Mouse (Mus musculus) forebrain, embryonic 10.5 days (tissue): ENCODE measurements around the gene Fam122c. TPM values are rescaled to one million over a fixed set of nuclear protein-coding genes. Genes with fewer than 3 reads are reported as not detected.
"Not testable (repeated sequence)": the region's sequence is repeated elsewhere in the genome, so short reads cannot be mapped to it uniquely, and the experiment has no call there.

ENCODE experiments used
- DNase-seq: peaks from one replicate; pipeline ENCODE4 v3.0.0-alpha.2; 2017; ENCODE audit warnings: low spot score; ENCODE audit errors: extremely low spot score
- H3K27ac ChIP-seq: fragments of 300-500 bp; sonication (generic); 2 replicates; pipeline ENCODE4 v1.5.1; 2016; ENCODE audit warnings: mild to moderate bottlenecking
- H3K27me3 ChIP-seq: fragments of 300-500 bp; sonication (generic); 2 replicates; pipeline ENCODE4 v1.6.1; 2016; ENCODE audit warnings: mild to moderate bottlenecking; ENCODE audit not compliant: poor library complexity, severe bottlenecking
- H3K36me3 ChIP-seq: fragments of 300-500 bp; sonication (generic); replicated peaks from 2 replicates; pipeline ENCODE4 v1.6.1; 2016; ENCODE audit warnings: mild to moderate bottlenecking, moderate library complexity
- H3K4me1 ChIP-seq: fragments of 300-500 bp; sonication (generic); 2 replicates; pipeline ENCODE4 v1.6.1; 2016
- H3K4me3 ChIP-seq: fragments of 300-500 bp; sonication (generic); 2 replicates; pipeline ENCODE4 v1.5.1; 2016; ENCODE audit warnings: mild to moderate bottlenecking, moderate library complexity
- H3K9me3 ChIP-seq: fragments of 300-500 bp; sonication (generic); 2 replicates; pipeline ENCODE4 v1.6.1; 2016; ENCODE audit warnings: mild to moderate bottlenecking, moderate library complexity
- WGBS: fragments of 180-500 bp; shearing (Covaris S2); methylation state at CpG from one replicate; pipeline ENCODE4 v1.1.7; 2016; 5-methylcytosine and 5-hydroxymethylcytosine counted together
- polyA plus RNA-seq: library from polyadenylated mRNA; unstranded; fragments of >200 nt; fragmentation: Nextera tagmentation; extraction: Ambion mirVana; gene quantifications from 2 replicates; pipeline ENCODE4 v1.2.1, GENCODE M21; 2016

The Fam122c gene
- polyA plus RNA-seq, 1 experiment from 2014 or later = not detected

- H3K27ac ChIP-seq, H3K36me3 ChIP-seq, H3K27me3 ChIP-seq, DNase-seq, H3K9me3 ChIP-seq, H3K4me3 ChIP-seq: not testable (repeated sequence)
- 84% methylated on average over 3 of the region's 3 CpGs for WGBS
- H3K4me1 ChIP-seq = peaks cover 15% of the 10 kb centered on the region
Observed at GRCm38 (mm10) chrX:53271628-53272027, 1.6 kb upstream of the Fam122c start.

GRCm38 (mm10) chrX:53287924-53288323 is 14.7 kb downstream of the Fam122c start:
- H3K27me3 ChIP-seq = no peaks in the 10 kb centered on the region
- no peaks in the 10 kb centered on the region for H3K4me1 ChIP-seq
- no peak for DNase-seq
- no peaks in the 10 kb centered on the region for H3K9me3 ChIP-seq
- WGBS = 91% methylated on average over 5 of the region's 5 CpGs
- H3K36me3 ChIP-seq = no peaks in the 10 kb centered on the region
- no peak overlapping the region for H3K27ac ChIP-seq
- no peak overlapping the region for H3K4me3 ChIP-seq

- Histone ChIP-seq H3K9me3 (no peaks in the 10 kb centered on the region), H3K27ac (no peak overlapping the region), H3K27me3 (no peaks in the 10 kb centered on the region), H3K4me3 (no peak overlapping the region), H3K36me3 (no peaks in the 10 kb centered on the region), H3K4me1 (peaks cover 4% of the 10 kb centered on the region; the same call in 1 of the 2 replicates)
- DNase-seq = no peak
- 82% methylated on average over 2 of the region's 2 CpGs for WGBS
Observed at GRCm38 (mm10) chrX:53320564-53320963, 47.3 kb downstream of the Fam122c start.

GRCm38 (mm10) chrX:53321111-53321510 is 47.9 kb downstream of the Fam122c start:
- no peaks in the 10 kb centered on the region for H3K36me3 ChIP-seq
- H3K4me1 ChIP-seq = peaks cover 4% of the 10 kb centered on the region; the same call in 1 of the 2 replicates
- no peak for DNase-seq
- H3K27ac ChIP-seq = no peak overlapping the region
- H3K9me3 ChIP-seq = no peaks in the 10 kb centered on the region
- no peaks in the 10 kb centered on the region for H3K27me3 ChIP-seq
- 77% methylated on average over 4 of the region's 4 CpGs for WGBS
- no peak overlapping the region for H3K4me3 ChIP-seq

GRCm38 (mm10) chrX:53330396-53330795 is 57.2 kb downstream of the Fam122c start:
- no peak overlapping the region for H3K4me3 ChIP-seq
- no peak for DNase-seq
- no peaks in the 10 kb centered on the region for H3K9me3 ChIP-seq
- H3K27me3 ChIP-seq = no peaks in the 10 kb centered on the region
- H3K4me1 ChIP-seq = no peaks in the 10 kb centered on the region
- H3K36me3 ChIP-seq = no peaks in the 10 kb centered on the region
- 92% methylated on average over 4 of the region's 4 CpGs for WGBS
- no peak overlapping the region for H3K27ac ChIP-seq

GRCm38 (mm10) chrX:53337355-53337754 is 64.1 kb downstream of the Fam122c start:
- Histone ChIP-seq H3K27me3 (no peaks in the 10 kb centered on the region), H3K4me1 (no peaks in the 10 kb centered on the region), H3K4me3 (no peak overlapping the region), H3K9me3 (no peaks in the 10 kb centered on the region), H3K36me3 (no peaks in the 10 kb centered on the region), H3K27ac (no peak overlapping the region)
- DNase-seq = no peak

- Histone ChIP-seq H3K4me3 (no peak overlapping the region), H3K4me1 (no peaks in the 10 kb centered on the region), H3K9me3 (no peaks in the 10 kb centered on the region), H3K27me3 (no peaks in the 10 kb centered on the region), H3K36me3 (peaks cover 2% of the 10 kb centered on the region; the same call in 1 of the 2 replicates), H3K27ac (no peak overlapping the region)
- DNase-seq = peak; percentile 38
- 69% methylated on average over 2 of the region's 2 CpGs for WGBS
Observed at GRCm38 (mm10) chrX:53341531-53341930, 68.3 kb downstream of the Fam122c start.

- H3K27me3 ChIP-seq = no peaks in the 10 kb centered on the region
- WGBS = 94% methylated on average over 4 of the region's 4 CpGs
- DNase-seq = no peak
- no peak overlapping the region for H3K4me3 ChIP-seq
- no peak overlapping the region for H3K27ac ChIP-seq
- no peaks in the 10 kb centered on the region for H3K4me1 ChIP-seq
- H3K9me3 ChIP-seq = no peaks in the 10 kb centered on the region
- peaks cover 32% of the 10 kb centered on the region for H3K36me3 ChIP-seq
Observed at GRCm38 (mm10) chrX:53348374-53348773, 75.2 kb downstream of the Fam122c start.

GRCm38 (mm10) chrX:53364668-53365383 is 91.6 kb downstream of the Fam122c start:
- no peaks in the 10 kb centered on the region for H3K9me3 ChIP-seq
- no peaks in the 10 kb centered on the region for H3K27me3 ChIP-seq
- DNase-seq = no peak
- peaks cover 7% of the 10 kb centered on the region; the same call in 1 of the 2 replicates for H3K4me1 ChIP-seq
- no peak overlapping the region for H3K27ac ChIP-seq
- WGBS = 95% methylated on average over 7 of the region's 7 CpGs
- peaks cover under 1% of the 10 kb centered on the region; the same call in 1 of the 2 replicates for H3K36me3 ChIP-seq
- H3K4me3 ChIP-seq = no peak overlapping the region

- 17% methylated on average over 25 of the region's 25 CpGs for WGBS
- peak overlapping the region; percentile 89 for H3K27ac ChIP-seq
- no peaks in the 10 kb centered on the region for H3K36me3 ChIP-seq
- no peaks in the 10 kb centered on the region for H3K9me3 ChIP-seq
- H3K27me3 ChIP-seq = no peaks in the 10 kb centered on the region
- DNase-seq = peak; percentile 18
- peak overlapping the region; percentile 65 for H3K4me3 ChIP-seq
- H3K4me1 ChIP-seq = peaks cover 7% of the 10 kb centered on the region; the same call in 1 of the 2 replicates
Observed at GRCm38 (mm10) chrX:53369534-53370365, 96.5 kb downstream of the Fam122c start.

- peaks cover 7% of the 10 kb centered on the region; the same call in 1 of the 2 replicates for H3K4me1 ChIP-seq
- H3K4me3 ChIP-seq = peak within 1 kb of the TSS; percentile 65
- WGBS = 13% methylated on average over 14 of the region's 15 CpGs
- no peaks in the 10 kb centered on the region for H3K27me3 ChIP-seq
- peak within 1 kb of the TSS; percentile 89 for H3K27ac ChIP-seq
- H3K36me3 ChIP-seq = no peaks in the 10 kb centered on the region
- peak; percentile 81 for DNase-seq
- no peaks in the 10 kb centered on the region for H3K9me3 ChIP-seq
Observed at GRCm38 (mm10) chrX:53370366-53370740, 97.1 kb downstream of the Fam122c start, which contains the start of gene Mospd1. Gene Mospd1, minus strand, starts transcription at chrX:53370502.
